9 mouse cellular contexts compared by ENCODE assay signal in genomic region chr6:29318879-29319278, GRCm38 (mm10). TPM values are rescaled to one million over a fixed set of nuclear protein-coding genes. Genes with fewer than 3 reads are reported as not detected.
A peak's percentile ranks its signal among the peaks of the same experiment; 100 is the strongest.
DNase-seq lines count a peak whose midpoint lies in the region; ATAC-seq and TF ChIP-seq lines count a peak whose summit lies in the region.
"Had no signal": no experiment of that assay in that cellular context is flagged by ENCODE, and none has a peak within 500 bp of the region (broad histone marks: within the 10 kb centered on the region; RNA-seq: fewer than 3 reads in every experiment).

Gene Fam71f1 (plus strand): TSS chr6:29319140.

- peak; percentile 49; the same call in 1 of the 2 replicates for ATAC-seq in kidney, postnatal 0 days (replicated peaks; ENCODE audit: low FRiP score, low read depth)
- ATAC-seq in midbrain, embryonic 11.5 days (ENCODE audit: low FRiP score), result no peak
- no peak for ATAC-seq in midbrain, embryonic 16.5 days
- no peak for ATAC-seq in forebrain, embryonic 13.5 days

- no peak within 1 kb of the TSS for H3K4me2 ChIP-seq in kidney, postnatal 0 days (ENCODE audit: low read length)
- H3K4me2 ChIP-seq in midbrain, embryonic 11.5 days, result no peak within 1 kb of the TSS
- H3K4me2 ChIP-seq in midbrain, embryonic 16.5 days (ENCODE audit: low read length), result no peak within 1 kb of the TSS
- H3K4me2 ChIP-seq in forebrain, embryonic 13.5 days, result no peak within 1 kb of the TSS

- peaks cover 6% of the 10 kb centered on the region; the same call in 1 of the 2 replicates for H3K4me1 ChIP-seq in embryonic facial prominence, embryonic 10.5 days
- H3K4me1 ChIP-seq in kidney, postnatal 0 days (replicated peaks; ENCODE audit: insufficient read depth, low read length), result 0 out of 2 replicates have a peak, but pooled peaks cover 3% of the 10 kb centered on the region
- no peaks in the 10 kb centered on the region for H3K4me1 ChIP-seq in midbrain, embryonic 11.5 days (ENCODE audit: control insufficient read depth, insufficient read depth, low read length)
- no peaks in the 10 kb centered on the region for H3K4me1 ChIP-seq in midbrain, embryonic 16.5 days (ENCODE audit: control insufficient read depth, insufficient read depth, low read length)
- H3K4me1 ChIP-seq in forebrain, embryonic 13.5 days, result no peaks in the 10 kb centered on the region

- 55% methylated on average over 5 of the region's 5 CpGs for WGBS in embryonic facial prominence, embryonic 10.5 days
- 30% methylated on average over 5 of the region's 5 CpGs for WGBS in kidney, postnatal 0 days
- 81% methylated on average over 5 of the region's 5 CpGs for WGBS in midbrain, embryonic 11.5 days
- 79% methylated on average over 3 of the region's 5 CpGs for WGBS in midbrain, embryonic 16.5 days
- 62% methylated on average over 3 of the region's 5 CpGs for WGBS in forebrain, embryonic 13.5 days

- TF ChIP-seq CTCF in kidney, postnatal 0 days (IDR thresholded peaks at IDR 0.05; ENCODE audit: low read depth), result no peak

- no peaks in the 10 kb centered on the region for H3K36me3 ChIP-seq in embryonic facial prominence, embryonic 10.5 days (replicated peaks)
- H3K36me3 ChIP-seq in kidney, postnatal 0 days (ENCODE audit: insufficient read depth, low read length), result no peaks in the 10 kb centered on the region
- no peaks in the 10 kb centered on the region for H3K36me3 ChIP-seq in midbrain, embryonic 11.5 days (ENCODE audit: control insufficient read depth, insufficient read depth, low read length)
- H3K36me3 ChIP-seq in midbrain, embryonic 16.5 days (ENCODE audit: control insufficient read depth, insufficient read depth, low read length), result no peaks in the 10 kb centered on the region
- H3K36me3 ChIP-seq in forebrain, embryonic 13.5 days (ENCODE audit: poor library complexity, severe bottlenecking), result no peaks in the 10 kb centered on the region

- no peaks in the 10 kb centered on the region for H3K27me3 ChIP-seq in embryonic facial prominence, embryonic 10.5 days (replicated peaks; ENCODE audit: low read depth, poor library complexity, severe bottlenecking)
- no peaks in the 10 kb centered on the region for H3K27me3 ChIP-seq in kidney, postnatal 0 days (ENCODE audit: insufficient read depth, low read length)
- no peaks in the 10 kb centered on the region for H3K27me3 ChIP-seq in midbrain, embryonic 11.5 days (ENCODE audit: control insufficient read depth, insufficient read depth, low read length)
- no peaks in the 10 kb centered on the region for H3K27me3 ChIP-seq in midbrain, embryonic 16.5 days (ENCODE audit: control insufficient read depth, insufficient read depth, low read depth, low read length)
- no peaks in the 10 kb centered on the region for H3K27me3 ChIP-seq in forebrain, embryonic 13.5 days

- H3K9ac ChIP-seq in kidney, postnatal 0 days (ENCODE audit: low read depth, low read length), result no peak within 1 kb of the TSS
- no peak within 1 kb of the TSS for H3K9ac ChIP-seq in midbrain, embryonic 11.5 days (ENCODE audit: low read length)
- no peak within 1 kb of the TSS for H3K9ac ChIP-seq in midbrain, embryonic 16.5 days (ENCODE audit: low read depth, low read length)
- no peak within 1 kb of the TSS for H3K9ac ChIP-seq in forebrain, embryonic 13.5 days

- H3K27ac ChIP-seq in embryonic facial prominence, embryonic 10.5 days (replicated peaks), result no peak within 1 kb of the TSS
- H3K27ac ChIP-seq in kidney, postnatal 0 days, result peak within 1 kb of the TSS; percentile 36; the same call in 1 of the 2 replicates
- no peak within 1 kb of the TSS for H3K27ac ChIP-seq in midbrain, embryonic 11.5 days (ENCODE audit: low read depth, low read length)
- no peak within 1 kb of the TSS for H3K27ac ChIP-seq in midbrain, embryonic 16.5 days (ENCODE audit: low read length)
- no peak within 1 kb of the TSS for H3K27ac ChIP-seq in forebrain, embryonic 13.5 days
- H3K27ac ChIP-seq: heart, adult 2 months had no signal

- no peak within 1 kb of the TSS for H3K4me3 ChIP-seq in embryonic facial prominence, embryonic 10.5 days
- H3K4me3 ChIP-seq in kidney, postnatal 0 days (replicated peaks; ENCODE audit: low read depth, low read length), result no peak within 1 kb of the TSS
- H3K4me3 ChIP-seq in midbrain, embryonic 11.5 days (ENCODE audit: low read depth, low read length), result no peak within 1 kb of the TSS
- no peak within 1 kb of the TSS for H3K4me3 ChIP-seq in midbrain, embryonic 16.5 days (ENCODE audit: low read depth, low read length)
- no peak within 1 kb of the TSS for H3K4me3 ChIP-seq in forebrain, embryonic 13.5 days
- H3K4me3 ChIP-seq: heart, adult 2 months had no signal

- peak; percentile 7 for DNase-seq in right cerebral cortex, postnatal 4 days
- DNase-seq in right cerebral cortex, adult 2 months (ENCODE audit: low spot score in 2 of 2), result no peak
- peak; percentile 18 for DNase-seq in embryonic facial prominence, embryonic 10.5 days (ENCODE audit: low spot score)
- peak; percentile 78 for DNase-seq in kidney, postnatal 0 days (ENCODE audit: low spot score)
- DNase-seq in yolk sac, embryonic 10.5 days (ENCODE audit: low spot score), result peak; percentile 22
- DNase-seq in midbrain, embryonic 11.5 days (ENCODE audit: low spot score, missing footprints), result no peak

- H3K9me3 ChIP-seq in embryonic facial prominence, embryonic 10.5 days, result no peaks in the 10 kb centered on the region
- H3K9me3 ChIP-seq in kidney, postnatal 0 days (replicated peaks; ENCODE audit: low read length), result no peaks in the 10 kb centered on the region
- H3K9me3 ChIP-seq in midbrain, embryonic 11.5 days (ENCODE audit: control insufficient read depth, low read length), result no peaks in the 10 kb centered on the region
- H3K9me3 ChIP-seq in midbrain, embryonic 16.5 days (replicated peaks; ENCODE audit: control insufficient read depth, low read length, poor library complexity, severe bottlenecking), result no peaks in the 10 kb centered on the region
- no peaks in the 10 kb centered on the region for H3K9me3 ChIP-seq in forebrain, embryonic 13.5 days (replicated peaks)

RNA-seq across cellular contexts. Expression of gene Fam71f1, which starts in this region (rescaled TPM):
- polyA plus RNA-seq in embryonic facial prominence, embryonic 10.5 days (2016; fragmentation: Nextera tagmentation; extraction: Ambion mirVana), result not detected in 2 replicates
- not detected in 2 replicates for polyA plus RNA-seq in kidney, postnatal 0 days (2015; fragmentation: Nextera tagmentation; extraction: Ambion mirVana)
- polyA plus RNA-seq in midbrain, embryonic 11.5 days (2014; fragmentation: Nextera tagmentation; extraction: Ambion mirVana), result not detected in 2 replicates
- polyA plus RNA-seq in midbrain, embryonic 16.5 days (2015; fragmentation: Nextera tagmentation; extraction: Ambion mirVana), result not detected in 2 replicates
- not detected in 2 replicates for polyA plus RNA-seq in forebrain, embryonic 13.5 days (2015; fragmentation: Nextera tagmentation; extraction: Ambion mirVana)

Comparison
In these comparisons a context has a peak if more than half of its experiments do, and no peak if none do; other contexts are left out.
1. DNase-seq: peak in right cerebral cortex, postnatal 4 days (single experiment) and yolk sac, embryonic 10.5 days (single experiment); none in right cerebral cortex, adult 2 months (0 of 2) and midbrain, embryonic 11.5 days (single experiment).
2. Peak in DNase-seq in embryonic facial prominence, embryonic 10.5 days; RNA of the gene not detected or under 1 TPM.
3. Peak in DNase-seq, ATAC-seq and H3K27ac ChIP-seq in kidney, postnatal 0 days; RNA of the gene not detected or under 1 TPM.